Mouse (Mus musculus): ENCODE data around the gene Gm11115. TPM values are rescaled to one million over a fixed set of nuclear protein-coding genes. Genes with fewer than 3 reads are reported as not detected.

Gm11115 gene
- total RNA-seq (2023): not detected

GRCm38 (mm10) chr5:88153999-88154398, at the start of gene Gm11115:
TSS of gene Gm11115 (minus strand) at chr5:88154099.

GRCm38 (mm10) chr5:88111430-88111829, 42.5 kb downstream of the Gm11115 start, which contains the start of gene Gm11116:
TSS of gene Gm11116 (minus strand) at chr5:88111530.

Other genes with a start within 250 kb of the Gm11115 start
- not detected for gene Csn3, start 228.5 kb downstream of the Gm11115 start, total RNA-seq (2023)
- not detected for gene 2310003L06Rik, start 184.6 kb downstream of the Gm11115 start, total RNA-seq (2023)
- gene Gm28434, start 184.6 kb downstream of the Gm11115 start, total RNA-seq (2023): not detected
- gene Cabs1, start 174.7 kb downstream of the Gm11115 start, total RNA-seq (2023): not detected
- gene Smr3a, start 151.6 kb downstream of the Gm11115 start, total RNA-seq (2023): not detected
- gene Smr2, start 67.5 kb downstream of the Gm11115 start, total RNA-seq (2023): not detected
- not detected for gene Gm11116, start 42.6 kb downstream of the Gm11115 start, total RNA-seq (2023)
- gene Gm7714, start 114.8 kb upstream of the Gm11115 start, total RNA-seq (2023): not detected
- gene Prol1, start 163.2 kb upstream of the Gm11115 start, total RNA-seq (2023): not detected
- not detected for gene Amtn, start 222.0 kb upstream of the Gm11115 start, total RNA-seq (2023)

Measured in neutrophil, adult 59 days (primary cell).